Mouse (Mus musculus): ENCODE results near the gene Samhd1. TPM values are rescaled to one million over a fixed set of nuclear protein-coding genes. Genes with fewer than 3 reads are reported as not detected.

The Samhd1 gene
- polyA plus RNA-seq (2011; ENCODE audit: insufficient read depth, insufficient read length, low read depth, missing spikeins), result 77.6 and 82.5 TPM in 2 replicates

GRCm38 (mm10) chr2:157135014-157135413, at the start of gene Samhd1:
Gene Samhd1, minus strand, starts transcription at chr2:157135265.
- peak within 1 kb of the TSS; percentile 48 for H3K9ac ChIP-seq (ENCODE audit: low read depth, poor library complexity, severe bottlenecking)
- H3K4me3 ChIP-seq (ENCODE audit: low read depth, low read length), result peak within 1 kb of the TSS; percentile 68
- H3K27ac ChIP-seq (ENCODE audit: insufficient read depth, low read length), result peak within 1 kb of the TSS; percentile 52; the same call in 1 of the 2 replicates
- no peaks in the 10 kb centered on the region for H3K9me3 ChIP-seq (replicated peaks; ENCODE audit: control insufficient read depth, insufficient read depth, low read length, poor library complexity, severe bottlenecking)
- peak; percentile 61 for TF ChIP-seq POLR2A (IDR thresholded peaks at IDR 0.05; ENCODE audit: insufficient read depth, low read length)
- TF ChIP-seq EP300 (IDR thresholded peaks at IDR 0.05; ENCODE audit: insufficient read depth, low read depth, low read length), result 0 out of 2 replicates have a peak, but pooled peaks have one; percentile 20
- no peak for TF ChIP-seq CTCF (IDR thresholded peaks at IDR 0.05; ENCODE audit: low read depth, low read length)
- no peaks in the 10 kb centered on the region for H3K36me3 ChIP-seq (ENCODE audit: control insufficient read depth, insufficient read depth, low read length, poor library complexity, severe bottlenecking)
- H3K4me1 ChIP-seq (ENCODE audit: control insufficient read depth, insufficient read depth, low read length), result no peaks in the 10 kb centered on the region
- H3K27me3 ChIP-seq (ENCODE audit: control insufficient read depth, insufficient read depth, low read length, poor library complexity, severe bottlenecking), result no peaks in the 10 kb centered on the region

- no peak for TF ChIP-seq POLR2A (IDR thresholded peaks at IDR 0.05; ENCODE audit: insufficient read depth, low read length)
- no peak for TF ChIP-seq EP300 (IDR thresholded peaks at IDR 0.05; ENCODE audit: insufficient read depth, low read depth, low read length)
- no peak for TF ChIP-seq CTCF (IDR thresholded peaks at IDR 0.05; ENCODE audit: low read depth, low read length)
- no peak overlapping the region for H3K27ac ChIP-seq (ENCODE audit: insufficient read depth, low read length)
- H3K4me3 ChIP-seq (ENCODE audit: low read depth, low read length), result no peak overlapping the region
- H3K36me3 ChIP-seq (ENCODE audit: control insufficient read depth, insufficient read depth, low read length, poor library complexity, severe bottlenecking), result peaks cover 5% of the 10 kb centered on the region; the same call in 1 of the 2 replicates
- no peak overlapping the region for H3K9ac ChIP-seq (ENCODE audit: low read depth, poor library complexity, severe bottlenecking)
- H3K27me3 ChIP-seq (ENCODE audit: control insufficient read depth, insufficient read depth, low read length, poor library complexity, severe bottlenecking), result no peaks in the 10 kb centered on the region
- no peaks in the 10 kb centered on the region for H3K9me3 ChIP-seq (replicated peaks; ENCODE audit: control insufficient read depth, insufficient read depth, low read length, poor library complexity, severe bottlenecking)
- H3K4me1 ChIP-seq (ENCODE audit: control insufficient read depth, insufficient read depth, low read length), result no peaks in the 10 kb centered on the region
Observed at GRCm38 (mm10) chr2:157178167-157178566, 43.1 kb upstream of the Samhd1 start.

DNA sequence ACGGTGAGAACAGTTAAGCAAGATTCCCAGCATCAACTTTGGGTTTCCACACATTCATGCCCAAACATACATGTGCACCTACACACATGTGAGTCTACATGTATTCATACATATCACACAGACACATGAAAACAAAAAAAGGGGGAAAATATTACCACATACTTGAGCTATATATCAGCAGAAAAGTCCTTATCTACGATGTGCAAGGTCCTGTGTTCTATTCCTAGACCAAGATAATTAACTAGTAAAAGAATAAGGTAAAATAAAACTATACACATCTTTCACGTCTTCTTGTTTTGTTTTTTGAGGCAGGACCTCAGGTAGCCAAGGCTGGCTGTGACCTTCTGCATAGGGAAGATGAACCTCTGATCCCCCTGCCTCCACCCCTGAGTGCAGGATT, 41.2 kb upstream of the Samhd1 start:
- TF ChIP-seq POLR2A (IDR thresholded peaks at IDR 0.05; ENCODE audit: insufficient read depth, low read length) (no peak), CTCF (IDR thresholded peaks at IDR 0.05; ENCODE audit: low read depth, low read length) (no peak), EP300 (IDR thresholded peaks at IDR 0.05; ENCODE audit: insufficient read depth, low read depth, low read length) (no peak)
- Histone ChIP-seq H3K36me3 (ENCODE audit: control insufficient read depth, insufficient read depth, low read length, poor library complexity, severe bottlenecking) (peaks cover 5% of the 10 kb centered on the region; the same call in 1 of the 2 replicates), H3K27ac (ENCODE audit: insufficient read depth, low read length) (no peak overlapping the region), H3K4me1 (ENCODE audit: control insufficient read depth, insufficient read depth, low read length) (no peaks in the 10 kb centered on the region), H3K9ac (ENCODE audit: low read depth, poor library complexity, severe bottlenecking) (no peak overlapping the region), H3K27me3 (ENCODE audit: control insufficient read depth, insufficient read depth, low read length, poor library complexity, severe bottlenecking) (no peaks in the 10 kb centered on the region), H3K4me3 (ENCODE audit: low read depth, low read length) (no peak overlapping the region), H3K9me3 (replicated peaks; ENCODE audit: control insufficient read depth, insufficient read depth, low read length, poor library complexity, severe bottlenecking) (no peaks in the 10 kb centered on the region)

DNA sequence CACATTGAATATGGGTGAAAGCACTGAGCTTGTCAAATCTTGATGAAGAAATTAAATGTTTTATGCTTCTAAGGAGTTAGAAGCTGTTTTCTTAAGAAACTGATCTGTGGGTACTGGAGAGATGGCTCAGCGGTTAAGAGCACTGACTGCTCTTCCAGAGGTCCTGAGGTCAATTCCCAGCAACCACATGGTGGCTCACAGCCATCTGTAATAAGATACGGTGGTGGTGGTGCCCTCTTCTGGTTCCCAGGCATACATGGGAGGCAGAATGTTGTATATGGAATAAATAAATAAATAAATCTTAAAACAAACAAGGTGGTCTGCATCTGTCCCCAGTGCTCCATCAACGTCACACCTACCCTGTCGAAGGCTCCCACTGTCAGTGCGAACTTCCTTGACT, 39.4 kb upstream of the Samhd1 start:
- no peak overlapping the region for H3K9ac ChIP-seq (ENCODE audit: low read depth, poor library complexity, severe bottlenecking)
- H3K36me3 ChIP-seq (ENCODE audit: control insufficient read depth, insufficient read depth, low read length, poor library complexity, severe bottlenecking), result peaks cover 6% of the 10 kb centered on the region; the same call in 1 of the 2 replicates
- H3K27ac ChIP-seq (ENCODE audit: insufficient read depth, low read length), result no peak overlapping the region
- H3K9me3 ChIP-seq (replicated peaks; ENCODE audit: control insufficient read depth, insufficient read depth, low read length, poor library complexity, severe bottlenecking), result no peaks in the 10 kb centered on the region
- H3K27me3 ChIP-seq (ENCODE audit: control insufficient read depth, insufficient read depth, low read length, poor library complexity, severe bottlenecking), result no peaks in the 10 kb centered on the region
- no peaks in the 10 kb centered on the region for H3K4me1 ChIP-seq (ENCODE audit: control insufficient read depth, insufficient read depth, low read length)
- TF ChIP-seq EP300 (IDR thresholded peaks at IDR 0.05; ENCODE audit: insufficient read depth, low read depth, low read length), result no peak
- TF ChIP-seq POLR2A (IDR thresholded peaks at IDR 0.05; ENCODE audit: insufficient read depth, low read length), result no peak
- TF ChIP-seq CTCF (IDR thresholded peaks at IDR 0.05; ENCODE audit: low read depth, low read length), result no peak
- H3K4me3 ChIP-seq (ENCODE audit: low read depth, low read length), result no peak overlapping the region

- Histone ChIP-seq H3K36me3 (ENCODE audit: control insufficient read depth, insufficient read depth, low read length, poor library complexity, severe bottlenecking) (peaks cover 7% of the 10 kb centered on the region; the same call in 1 of the 2 replicates), H3K4me3 (ENCODE audit: low read depth, low read length) (no peak overlapping the region), H3K27ac (ENCODE audit: insufficient read depth, low read length) (no peak overlapping the region), H3K9ac (ENCODE audit: low read depth, poor library complexity, severe bottlenecking) (no peak overlapping the region), H3K4me1 (ENCODE audit: control insufficient read depth, insufficient read depth, low read length) (no peaks in the 10 kb centered on the region), H3K27me3 (ENCODE audit: control insufficient read depth, insufficient read depth, low read length, poor library complexity, severe bottlenecking) (no peaks in the 10 kb centered on the region), H3K9me3 (replicated peaks; ENCODE audit: control insufficient read depth, insufficient read depth, low read length, poor library complexity, severe bottlenecking) (no peaks in the 10 kb centered on the region)
- no peak for TF ChIP-seq POLR2A (IDR thresholded peaks at IDR 0.05; ENCODE audit: insufficient read depth, low read length)
- no peak for TF ChIP-seq EP300 (IDR thresholded peaks at IDR 0.05; ENCODE audit: insufficient read depth, low read depth, low read length)
- TF ChIP-seq CTCF (IDR thresholded peaks at IDR 0.05; ENCODE audit: low read depth, low read length), result no peak
Observed at GRCm38 (mm10) chr2:157173555-157173954, 38.5 kb upstream of the Samhd1 start.

GRCm38 (mm10) chr2:157172984-157173383, 37.9 kb upstream of the Samhd1 start:
- H3K36me3 ChIP-seq (ENCODE audit: control insufficient read depth, insufficient read depth, low read length, poor library complexity, severe bottlenecking), result peaks cover 7% of the 10 kb centered on the region; the same call in 1 of the 2 replicates
- no peak overlapping the region for H3K4me3 ChIP-seq (ENCODE audit: low read depth, low read length)
- no peak overlapping the region for H3K27ac ChIP-seq (ENCODE audit: insufficient read depth, low read length)
- H3K9me3 ChIP-seq (replicated peaks; ENCODE audit: control insufficient read depth, insufficient read depth, low read length, poor library complexity, severe bottlenecking), result no peaks in the 10 kb centered on the region
- no peak overlapping the region for H3K9ac ChIP-seq (ENCODE audit: low read depth, poor library complexity, severe bottlenecking)
- no peaks in the 10 kb centered on the region for H3K4me1 ChIP-seq (ENCODE audit: control insufficient read depth, insufficient read depth, low read length)
- TF ChIP-seq POLR2A (IDR thresholded peaks at IDR 0.05; ENCODE audit: insufficient read depth, low read length) (no peak), EP300 (IDR thresholded peaks at IDR 0.05; ENCODE audit: insufficient read depth, low read depth, low read length) (no peak)
- no peaks in the 10 kb centered on the region for H3K27me3 ChIP-seq (ENCODE audit: control insufficient read depth, insufficient read depth, low read length, poor library complexity, severe bottlenecking)
